Mouse (Mus musculus): ENCODE data around the gene Hmgn3.
"Not testable (repeated sequence)": the region's sequence is repeated elsewhere in the genome, so short reads cannot be mapped to it uniquely, and the experiment has no call there.

The Hmgn3 gene

DNA sequence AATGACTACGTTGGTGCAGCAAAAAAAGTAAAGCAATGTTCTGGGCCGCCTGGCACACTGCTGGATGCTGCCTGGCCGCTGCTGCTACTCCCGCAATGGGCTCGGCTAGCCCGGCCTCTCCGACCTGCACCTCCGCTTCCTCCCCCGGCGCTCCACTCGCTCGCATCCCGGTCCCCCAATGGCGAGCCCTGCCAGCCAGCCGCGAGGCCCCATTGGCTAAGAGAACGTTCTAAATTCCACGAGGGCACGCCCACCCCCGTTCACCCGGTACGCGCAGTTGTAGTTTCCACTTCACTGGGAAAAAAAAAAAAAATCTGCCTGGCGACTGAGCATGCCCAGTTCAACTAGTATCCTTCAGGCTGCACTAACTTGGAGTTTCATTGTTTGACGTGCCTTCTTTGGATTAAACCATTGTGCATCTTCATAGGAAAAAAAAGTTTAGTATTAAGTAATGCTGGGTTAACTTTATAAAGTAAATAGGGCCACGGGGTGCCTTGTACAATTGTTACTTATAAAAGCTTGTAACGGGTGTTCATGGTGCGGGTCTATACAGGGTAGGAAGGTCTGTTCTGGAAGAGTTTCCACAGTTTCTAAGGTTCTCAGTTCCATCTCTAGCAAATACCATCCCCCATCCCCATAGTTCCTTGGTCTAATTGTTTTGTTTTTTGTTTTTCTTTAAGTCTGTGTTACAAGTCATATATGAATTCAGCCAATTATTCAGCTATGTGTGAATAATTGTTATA lies at the start of gene Hmgn3:
Gene Hmgn3 (minus strand): TSS at position 240 of the 743 bp plus-strand sequence.
- peak; percentile 45 for DNase-seq (ENCODE audit: low read depth, low spot score)

- DNase-seq (ENCODE audit: low read depth, low spot score): no peak
Observed at GRCm38 (mm10) chr9:83195765-83196164, 49.3 kb upstream of the Hmgn3 start.

- DNase-seq (ENCODE audit: low read depth, low spot score): no peak
Observed at GRCm38 (mm10) chr9:83195007-83195406, 48.5 kb upstream of the Hmgn3 start.

DNA sequence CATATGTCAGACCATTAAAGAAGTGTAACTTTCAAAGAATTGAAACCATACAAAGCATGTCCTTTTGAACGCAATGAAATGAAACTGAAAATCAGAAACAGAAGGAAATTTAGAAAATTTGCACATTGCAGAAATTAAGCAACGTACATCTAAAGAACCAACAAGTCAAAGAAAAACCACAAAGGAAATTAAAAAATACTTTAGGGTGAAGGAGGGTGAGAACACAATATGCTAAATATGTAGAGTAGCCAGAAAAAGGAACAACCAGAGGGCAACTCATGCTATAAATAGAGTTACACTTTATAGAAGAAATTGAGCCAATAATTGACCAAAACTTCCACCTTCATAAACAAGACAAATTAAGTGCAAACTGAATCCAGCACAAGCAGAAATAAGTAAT lies 41.3 kb upstream of the Hmgn3 start:
- DNase-seq (ENCODE audit: low read depth, low spot score): no peak

- DNase-seq (ENCODE audit: low read depth, low spot score): peak; percentile 18
Observed at GRCm38 (mm10) chr9:83145591-83146445, 667 bp downstream of the Hmgn3 start.

DNA sequence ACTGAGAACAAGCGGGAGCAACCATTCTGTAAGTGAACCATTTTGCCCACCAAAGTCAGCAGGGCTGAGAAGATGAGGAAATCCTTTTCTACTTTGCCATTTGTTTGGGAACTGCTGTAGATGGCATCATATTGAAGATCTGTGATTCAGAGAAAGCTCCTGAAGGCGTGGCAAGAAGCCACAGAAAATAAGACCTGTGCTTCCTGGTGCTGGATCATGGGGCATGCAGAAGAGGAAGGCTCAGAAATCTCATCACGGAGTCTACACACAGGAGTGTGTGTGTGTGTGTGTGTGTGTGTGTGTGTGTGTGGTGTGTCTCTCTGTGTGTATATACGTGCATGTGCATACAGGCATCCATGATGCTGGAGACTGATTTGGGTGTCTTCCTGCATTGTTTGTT lies 16.7 kb downstream of the Hmgn3 start:
- no peak for DNase-seq (ENCODE audit: low read depth, low spot score)

GRCm38 (mm10) chr9:83127840-83128239 lies 18.6 kb downstream of the Hmgn3 start:
- no peak for DNase-seq (ENCODE audit: low read depth, low spot score)

- DNase-seq (ENCODE audit: low read depth, low spot score): not testable (repeated sequence)
Observed at GRCm38 (mm10) chr9:83126482-83126881, 20.0 kb downstream of the Hmgn3 start.

DNA sequence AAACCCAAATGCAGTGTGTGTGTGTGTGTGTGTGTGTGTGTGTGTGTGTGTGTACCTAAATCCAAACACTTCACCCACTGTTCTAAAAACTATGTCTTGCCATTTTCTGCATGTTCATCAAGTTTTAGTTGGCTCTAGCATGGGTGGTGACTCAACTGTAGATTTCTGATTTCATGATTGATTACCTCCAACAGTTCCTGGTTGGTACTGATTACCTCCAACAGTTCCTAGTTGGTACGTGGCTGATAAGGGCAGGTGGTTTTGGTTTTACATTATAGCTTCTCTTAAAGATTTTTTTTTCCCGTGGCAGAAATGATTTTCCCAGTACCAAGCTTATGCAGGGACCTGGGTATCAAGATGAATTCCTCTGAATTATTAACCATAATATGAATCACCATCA lies 27.3 kb downstream of the Hmgn3 start:
- DNase-seq (ENCODE audit: low read depth, low spot score): no peak

- DNase-seq (ENCODE audit: low read depth, low spot score): no peak
Observed at GRCm38 (mm10) chr9:83117486-83117885, 29.0 kb downstream of the Hmgn3 start.

- DNase-seq (ENCODE audit: low read depth, low spot score): no peak
Observed at GRCm38 (mm10) chr9:83116774-83117474, 29.6 kb downstream of the Hmgn3 start.

DNA sequence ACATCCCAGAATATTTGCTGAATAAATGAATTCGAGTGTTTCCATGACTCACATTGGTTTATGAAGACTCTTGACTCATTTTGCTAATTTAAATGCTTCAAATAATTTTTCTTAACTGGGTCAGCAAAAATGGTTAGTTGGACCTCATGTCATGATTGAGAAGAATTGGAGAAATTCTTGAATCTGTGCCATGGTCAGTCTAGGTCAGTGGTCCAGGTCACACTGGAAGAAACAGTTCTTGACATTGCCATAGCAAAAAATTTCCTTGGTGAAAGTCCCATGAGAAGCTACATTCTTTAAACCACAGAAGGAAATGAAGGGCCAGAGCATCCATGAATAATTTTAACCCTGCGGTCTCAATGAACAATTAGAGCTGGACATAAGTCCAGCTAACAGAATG lies 30.8 kb downstream of the Hmgn3 start:
- no peak for DNase-seq (ENCODE audit: low read depth, low spot score)

- DNase-seq (ENCODE audit: low read depth, low spot score): no peak
Observed at GRCm38 (mm10) chr9:83113800-83114217, 32.7 kb downstream of the Hmgn3 start.

DNA sequence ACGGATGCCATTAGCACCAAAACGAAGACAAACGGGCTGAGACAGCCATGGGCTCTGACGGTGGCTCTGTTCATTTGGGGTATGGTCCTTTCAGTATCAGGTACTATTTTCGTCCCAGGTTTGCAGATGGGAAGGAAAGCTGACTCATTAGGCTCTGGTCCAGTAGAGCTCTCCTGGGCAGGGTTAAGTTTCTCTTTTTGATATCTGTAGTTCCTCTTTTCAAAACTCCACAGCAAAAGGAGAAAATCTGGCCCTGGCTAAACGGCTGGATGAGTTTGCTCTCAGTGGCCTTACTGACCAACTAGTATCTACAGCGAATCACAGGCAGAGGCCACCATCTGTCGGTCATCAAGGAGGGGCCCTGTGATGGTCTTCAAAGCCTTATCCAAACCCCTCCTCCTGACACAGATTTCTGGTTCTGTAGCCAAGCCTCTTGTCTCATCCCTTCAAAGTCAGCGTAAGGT lies 34.1 kb downstream of the Hmgn3 start:
- no peak for DNase-seq (ENCODE audit: low read depth, low spot score)

DNA sequence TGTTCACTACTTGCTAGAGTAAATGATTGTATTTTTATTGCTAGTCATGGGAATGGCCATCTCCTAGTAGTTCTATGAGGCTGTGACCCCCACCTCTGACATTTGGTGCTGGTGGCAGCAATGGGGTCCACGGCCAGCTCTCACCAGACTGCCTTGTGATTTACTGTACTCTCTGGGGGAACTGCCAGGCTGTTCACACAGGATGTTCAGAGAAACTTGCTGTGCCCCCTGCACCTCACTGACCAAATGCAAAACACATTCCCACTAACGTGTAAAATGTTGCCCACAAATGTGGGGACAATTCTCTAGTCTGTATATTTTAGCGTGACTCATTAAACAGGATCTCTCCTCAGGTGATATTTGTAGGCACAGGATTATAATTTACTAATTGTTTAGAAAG lies 34.7 kb downstream of the Hmgn3 start:
- DNase-seq (ENCODE audit: low read depth, low spot score): no peak

- DNase-seq (ENCODE audit: low read depth, low spot score): no peak
Observed at GRCm38 (mm10) chr9:83111117-83111686, 35.3 kb downstream of the Hmgn3 start.

GRCm38 (mm10) chr9:83110406-83111116 lies 35.9 kb downstream of the Hmgn3 start:
- DNase-seq (ENCODE audit: low read depth, low spot score): no peak

DNA sequence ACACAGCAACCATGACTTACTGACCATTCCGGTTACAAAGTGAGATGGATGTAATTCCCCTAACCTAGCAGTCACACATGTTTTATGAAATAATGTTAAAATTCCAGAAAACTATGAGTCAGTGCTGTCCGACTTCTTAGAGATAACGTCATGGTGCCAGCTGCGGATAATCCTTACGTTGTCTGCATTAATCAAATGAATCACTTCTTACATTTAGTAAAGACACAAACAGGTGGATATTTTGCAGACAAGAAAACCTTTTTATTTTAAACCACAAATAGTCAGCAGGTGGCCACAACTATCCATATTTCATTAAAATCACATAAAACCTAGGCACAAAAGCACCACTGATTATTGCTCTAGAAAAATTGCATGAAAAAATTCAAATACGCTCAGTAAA lies 36.8 kb downstream of the Hmgn3 start:
- DNase-seq (ENCODE audit: low read depth, low spot score): no peak

GRCm38 (mm10) chr9:83108821-83109220 lies 37.7 kb downstream of the Hmgn3 start:
- DNase-seq (ENCODE audit: low read depth, low spot score): no peak

- no peak for DNase-seq (ENCODE audit: low read depth, low spot score)
Observed at GRCm38 (mm10) chr9:83103785-83104184, 42.7 kb downstream of the Hmgn3 start.

DNA sequence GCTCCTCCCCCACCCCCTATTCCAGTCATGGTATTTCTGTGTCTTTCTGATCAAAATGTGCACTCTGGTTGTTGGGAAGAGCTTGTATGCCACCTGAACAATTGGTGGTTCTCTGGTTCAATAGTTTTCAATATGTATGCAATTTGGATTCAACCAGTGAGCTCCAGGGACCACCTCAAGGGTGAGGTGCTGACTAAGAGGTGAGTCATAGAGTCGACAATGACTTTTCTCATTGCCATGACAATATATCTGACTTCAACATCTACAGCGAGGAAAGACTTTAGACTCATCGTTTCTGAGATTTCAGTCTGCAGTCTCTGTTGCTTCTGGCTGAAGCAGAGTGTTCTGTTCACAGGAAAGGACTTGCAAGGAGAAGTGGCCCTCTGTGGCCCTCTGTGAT lies 44.8 kb downstream of the Hmgn3 start:
- DNase-seq (ENCODE audit: low read depth, low spot score): no peak

Data from WW6 (cell line).